Mouse (Mus musculus) neural tube, embryonic 14.5 days (tissue): ENCODE data around the gene Fyn. TPM values are rescaled to one million over a fixed set of nuclear protein-coding genes. Genes with fewer than 3 reads are reported as not detected.

ENCODE experiments used
- ATAC-seq: fragments of 200-750 bp; cut with Nextera tagmentation; 2 replicates; pipeline ENCODE4 v1.8.0; 2017; ENCODE audit warnings: low read depth, mild to moderate bottlenecking, moderate TSS enrichment, moderate library complexity
- H3K27ac ChIP-seq: fragments of 300-500 bp; sonication (generic); 2 replicates; pipeline ENCODE4 v1.5.1; 2014; ENCODE audit warnings: low read depth, mild to moderate bottlenecking, control low read depth, low read length, moderate library complexity, mixed read lengths
- H3K27me3 ChIP-seq: fragments of 300-500 bp; sonication (generic); 2 replicates; pipeline ENCODE4 v1.6.1; 2014; ENCODE audit warnings: low read length; ENCODE audit not compliant: control insufficient read depth, insufficient read depth
- H3K36me3 ChIP-seq: fragments of 300-500 bp; sonication (generic); 2 replicates; pipeline ENCODE4 v1.6.1; 2014; ENCODE audit warnings: low read length, mixed read lengths; ENCODE audit not compliant: control insufficient read depth, insufficient read depth
- H3K4me1 ChIP-seq: fragments of 300-500 bp; sonication (generic); 2 replicates; pipeline ENCODE4 v1.6.1; 2014; ENCODE audit warnings: low read length; ENCODE audit not compliant: control insufficient read depth, insufficient read depth
- H3K4me2 ChIP-seq: fragments of 300-500 bp; sonication (generic); 2 replicates; pipeline ENCODE4 v1.6.1; 2014; ENCODE audit warnings: mild to moderate bottlenecking, low read depth, low read length, control low read depth
- H3K4me3 ChIP-seq: fragments of 300-500 bp; sonication (generic); 2 replicates; pipeline ENCODE4 v1.5.1; 2014; ENCODE audit warnings: low read depth, low read length, control low read depth, mixed read lengths
- H3K9ac ChIP-seq: fragments of 300-500 bp; sonication (generic); replicated peaks from 2 replicates; pipeline ENCODE4 v1.6.1; 2014; ENCODE audit warnings: low read depth, mild to moderate bottlenecking, control low read depth, low read length, mixed read lengths
- H3K9me3 ChIP-seq: fragments of 300-500 bp; sonication (generic); 2 replicates; pipeline ENCODE4 v1.6.1; 2016; ENCODE audit warnings: low read length; ENCODE audit not compliant: control insufficient read depth
- WGBS: fragments of 180-500 bp; shearing (Covaris S2); extraction: QIAGEN DNeasy Blood & Tissue Kit; methylation state at CpG from one replicate; pipeline ENCODE4 v1.1.7; 2014; 5-methylcytosine and 5-hydroxymethylcytosine counted together
- polyA plus RNA-seq: library from polyadenylated mRNA; unstranded; fragments of >200 nt; fragmentation: Nextera tagmentation; extraction: Ambion mirVana; gene quantifications from 2 replicates; pipeline ENCODE4 v1.2.1, GENCODE M21; 2014

The Fyn gene
- polyA plus RNA-seq, 1 experiment from 2014 or later = 113 TPM

DNA sequence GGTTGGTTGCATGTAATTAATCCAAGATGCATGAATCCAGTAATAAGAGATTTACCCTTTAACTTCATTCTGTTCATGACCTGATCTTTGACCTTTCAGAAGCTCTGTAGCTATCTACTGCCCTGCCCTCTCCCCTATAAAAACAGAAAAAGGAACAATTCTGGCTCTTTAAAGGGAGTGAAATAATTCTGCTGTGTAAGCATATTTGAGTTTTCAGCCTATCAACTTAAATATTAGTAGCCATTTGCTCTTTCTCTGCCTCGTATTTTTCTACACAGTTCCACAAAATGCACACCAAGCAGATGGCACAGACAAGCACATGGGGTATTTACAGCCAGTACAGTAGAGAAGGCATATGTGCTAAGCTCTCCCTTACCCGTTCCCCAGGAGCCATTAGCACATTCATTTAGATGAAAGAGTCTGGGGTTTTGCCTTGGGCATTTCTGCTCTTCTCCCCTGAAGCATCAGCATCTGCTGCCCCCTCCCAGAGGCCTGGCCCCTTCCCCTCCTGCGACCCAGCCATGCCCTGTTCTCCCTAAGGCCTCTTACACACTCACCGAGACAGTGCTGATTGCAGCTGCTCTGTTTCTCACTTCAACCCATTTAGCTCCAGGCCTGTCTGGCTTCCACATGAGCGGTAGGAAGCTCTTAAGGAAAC lies 58.3 kb downstream of the Fyn start:
- no peaks in the 10 kb centered on the region for H3K27me3 ChIP-seq
- no peak overlapping the region for H3K27ac ChIP-seq
- no peak overlapping the region for H3K9ac ChIP-seq
- WGBS = 12% methylated on average over 5 of the region's 5 CpGs
- H3K4me3 ChIP-seq = no peak overlapping the region
- H3K9me3 ChIP-seq = no peaks in the 10 kb centered on the region
- peaks cover 25% of the 10 kb centered on the region for H3K4me1 ChIP-seq
- H3K36me3 ChIP-seq = no peaks in the 10 kb centered on the region
- ATAC-seq = peak; percentile 83
- H3K4me2 ChIP-seq = no peak overlapping the region

GRCm38 (mm10) chr10:39429661-39430060 lies 61.0 kb downstream of the Fyn start:
- H3K36me3 ChIP-seq = no peaks in the 10 kb centered on the region
- no peak for ATAC-seq
- no peak overlapping the region for H3K9ac ChIP-seq
- peaks cover 29% of the 10 kb centered on the region; the same call in 1 of the 2 replicates for H3K4me1 ChIP-seq
- H3K9me3 ChIP-seq = no peaks in the 10 kb centered on the region
- H3K4me3 ChIP-seq = no peak overlapping the region
- no peaks in the 10 kb centered on the region for H3K27me3 ChIP-seq
- no peak overlapping the region for H3K27ac ChIP-seq
- H3K4me2 ChIP-seq = no peak overlapping the region
- WGBS = 80% methylated on average over 4 of the region's 4 CpGs

DNA sequence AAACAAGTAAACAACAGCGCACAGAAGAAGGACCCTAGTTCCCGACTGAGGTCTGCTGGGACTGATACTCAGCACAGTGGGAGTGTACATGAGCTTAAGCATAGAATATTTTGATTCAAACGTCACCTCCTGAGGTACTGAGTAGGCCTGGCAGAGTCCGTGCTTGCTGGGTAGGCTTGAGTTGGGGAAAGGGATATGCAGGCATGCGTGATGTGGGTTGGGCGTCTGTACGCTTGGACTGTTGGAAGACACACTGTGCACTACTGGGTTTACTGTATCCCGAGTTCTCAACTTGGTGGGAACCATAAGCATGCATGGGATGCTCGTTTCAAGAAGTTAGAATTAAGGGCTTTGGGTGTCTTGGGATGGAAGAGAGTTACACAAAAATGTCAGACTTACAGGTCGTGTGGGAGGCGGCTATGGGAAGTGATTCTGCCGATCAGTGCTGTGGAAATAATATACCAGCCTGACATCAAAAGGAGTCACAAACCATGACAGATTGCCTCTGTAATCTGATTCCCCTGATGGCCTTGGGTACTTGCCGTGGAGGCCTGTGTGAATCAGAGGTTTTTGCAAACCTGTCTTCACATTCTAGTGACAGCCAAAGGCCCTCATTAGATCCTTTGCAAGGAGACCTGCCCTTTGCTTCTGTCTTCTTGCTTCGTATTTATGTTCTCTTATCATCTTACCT lies 61.6 kb downstream of the Fyn start:
- H3K36me3 ChIP-seq = no peaks in the 10 kb centered on the region
- H3K9me3 ChIP-seq = no peaks in the 10 kb centered on the region
- H3K4me1 ChIP-seq = peaks cover 32% of the 10 kb centered on the region; the same call in 1 of the 2 replicates
- ATAC-seq = no peak
- no peak overlapping the region for H3K4me2 ChIP-seq
- H3K27ac ChIP-seq = no peak overlapping the region
- H3K4me3 ChIP-seq = no peak overlapping the region
- WGBS = 59% methylated on average over 14 of the region's 14 CpGs
- H3K27me3 ChIP-seq = no peaks in the 10 kb centered on the region
- no peak overlapping the region for H3K9ac ChIP-seq

- no peak for ATAC-seq
- no peaks in the 10 kb centered on the region for H3K36me3 ChIP-seq
- no peak overlapping the region for H3K4me3 ChIP-seq
- H3K4me1 ChIP-seq = peaks cover 33% of the 10 kb centered on the region; the same call in 1 of the 2 replicates
- no peak overlapping the region for H3K27ac ChIP-seq
- H3K9me3 ChIP-seq = no peaks in the 10 kb centered on the region
- no peak overlapping the region for H3K4me2 ChIP-seq
- no peaks in the 10 kb centered on the region for H3K27me3 ChIP-seq
- no peak overlapping the region for H3K9ac ChIP-seq
- 69% methylated on average over 2 of the region's 2 CpGs for WGBS
These were observed 62.6 kb downstream of the Fyn start for GRCm38 (mm10) chr10:39431265-39431664.

- Histone ChIP-seq H3K4me3 (no peak overlapping the region), H3K9me3 (no peaks in the 10 kb centered on the region), H3K4me1 (peaks cover 27% of the 10 kb centered on the region; the same call in 1 of the 2 replicates), H3K4me2 (no peak overlapping the region), H3K27me3 (no peaks in the 10 kb centered on the region), H3K27ac (no peak overlapping the region), H3K9ac (no peak overlapping the region), H3K36me3 (no peaks in the 10 kb centered on the region)
- WGBS = 60% methylated on average over 14 of the region's 14 CpGs
- no peak for ATAC-seq
These were observed 64.3 kb downstream of the Fyn start for GRCm38 (mm10) chr10:39432648-39433568.

DNA sequence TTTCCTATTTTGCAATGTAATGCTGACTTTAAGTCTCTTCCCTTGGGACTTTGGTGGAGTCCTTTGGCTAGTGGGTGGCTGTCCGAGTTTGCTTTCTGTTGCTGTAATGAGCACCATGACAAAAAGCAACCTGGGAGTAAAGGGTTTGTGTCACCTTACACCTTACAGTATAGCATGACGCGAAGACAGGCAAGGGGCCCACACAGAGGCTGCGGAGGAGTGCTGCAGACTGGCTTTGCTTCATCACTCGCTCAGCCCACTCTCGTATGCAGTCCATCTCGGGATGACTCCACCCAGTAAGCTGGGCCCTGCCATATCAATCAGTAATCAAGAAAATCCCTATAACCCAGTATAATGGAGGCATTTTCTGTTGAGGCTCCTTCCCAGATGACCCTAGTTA lies 65.2 kb downstream of the Fyn start:
- Histone ChIP-seq H3K36me3 (no peaks in the 10 kb centered on the region), H3K9me3 (no peaks in the 10 kb centered on the region), H3K4me2 (no peak overlapping the region), H3K27me3 (no peaks in the 10 kb centered on the region), H3K4me3 (no peak overlapping the region), H3K4me1 (peaks cover 35% of the 10 kb centered on the region), H3K9ac (no peak overlapping the region), H3K27ac (no peak overlapping the region)
- 88% methylated on average over 7 of the region's 7 CpGs for WGBS
- no peak for ATAC-seq

GRCm38 (mm10) chr10:39434758-39435448 lies 66.2 kb downstream of the Fyn start:
- 68% methylated on average over 8 of the region's 8 CpGs for whole genome bisulfite sequencing
- no peak overlapping the region for H3K4me2 ChIP-seq
- no peak overlapping the region for H3K4me3 ChIP-seq
- H3K27me3 ChIP-seq = no peaks in the 10 kb centered on the region
- H3K36me3 ChIP-seq = no peaks in the 10 kb centered on the region
- H3K4me1 ChIP-seq = peaks cover 42% of the 10 kb centered on the region
- ATAC-seq = no peak
- no peak overlapping the region for H3K9ac ChIP-seq
- no peaks in the 10 kb centered on the region for H3K9me3 ChIP-seq
- H3K27ac ChIP-seq = no peak overlapping the region

GRCm38 (mm10) chr10:39438905-39439304 lies 70.2 kb downstream of the Fyn start:
- H3K27ac ChIP-seq = no peak overlapping the region; the same call in 1 of the 2 replicates
- H3K4me2 ChIP-seq = no peak overlapping the region
- ATAC-seq = no peak
- no peak overlapping the region for H3K4me3 ChIP-seq
- H3K9me3 ChIP-seq = no peaks in the 10 kb centered on the region
- WGBS = 62% methylated on average over 5 of the region's 5 CpGs
- H3K9ac ChIP-seq = no peak overlapping the region
- peaks cover 26% of the 10 kb centered on the region for H3K4me1 ChIP-seq
- no peaks in the 10 kb centered on the region for H3K36me3 ChIP-seq
- no peaks in the 10 kb centered on the region for H3K27me3 ChIP-seq
